Mouse (Mus musculus): ENCODE data around the gene Rnf31. TPM values are rescaled to one million over a fixed set of nuclear protein-coding genes. Genes with fewer than 3 reads are reported as not detected.
A peak's percentile ranks its signal among the peaks of the same experiment; 100 is the strongest.

The Rnf31 gene
- polyA plus RNA-seq, 1 experiment from 2014 or later: 9.0 TPM

- peaks cover 83% of the 10 kb centered on the region for H3K36me3 ChIP-seq
- peak overlapping the region; percentile 67 for H3K27ac ChIP-seq
- peaks cover 27% of the 10 kb centered on the region for H3K4me1 ChIP-seq (replicated peaks)
- H3K27me3 ChIP-seq: no peaks in the 10 kb centered on the region
- no peak for DNase-seq
- H3K9ac ChIP-seq: peak overlapping the region; percentile 76
- peak overlapping the region; percentile 70 for H3K4me3 ChIP-seq (replicated peaks)
- WGBS (ENCODE audit: insufficient replicate concordance): 3% methylated on average over 23 of the region's 23 CpGs
- peak; percentile 39 for ATAC-seq (ENCODE audit: low read depth)
- peak overlapping the region; percentile 96 for H3K4me2 ChIP-seq
- no peaks in the 10 kb centered on the region for H3K9me3 ChIP-seq (replicated peaks)
Measured at GRCm38 (mm10) chr14:55634874-55635522, 43.5 kb downstream of the Rnf31 start.

- H3K4me1 ChIP-seq (replicated peaks): peaks cover 32% of the 10 kb centered on the region
- H3K27me3 ChIP-seq: no peaks in the 10 kb centered on the region
- no peaks in the 10 kb centered on the region for H3K9me3 ChIP-seq (replicated peaks)
- H3K9ac ChIP-seq: peak within 1 kb of the TSS; percentile 76
- WGBS (ENCODE audit: insufficient replicate concordance): 1% methylated on average over 33 of the region's 33 CpGs
- DNase-seq (peak; percentile 68), ATAC-seq (ENCODE audit: low read depth) (peak; percentile 79)
- peaks cover 83% of the 10 kb centered on the region for H3K36me3 ChIP-seq
- peak within 1 kb of the TSS; percentile 67 for H3K27ac ChIP-seq
- peak within 1 kb of the TSS; percentile 70 for H3K4me3 ChIP-seq (replicated peaks)
- peak within 1 kb of the TSS; percentile 96 for H3K4me2 ChIP-seq
Measured at GRCm38 (mm10) chr14:55635523-55636007, 44.1 kb downstream of the Rnf31 start, which contains the start of gene Ipo4. Gene Ipo4, minus strand, starts transcription at chr14:55635957.

GRCm38 (mm10) chr14:55637795-55638194 lies 46.3 kb downstream of the Rnf31 start, which contains the start of gene Gm49378:
Gene Gm49378, minus strand, starts transcription at chr14:55637895.
- Histone ChIP-seq H3K36me3 (peaks cover 73% of the 10 kb centered on the region), H3K9ac (no peak within 1 kb of the TSS), H3K27ac (no peak within 1 kb of the TSS; the same call in 1 of the 2 replicates), H3K4me2 (no peak within 1 kb of the TSS), H3K27me3 (no peaks in the 10 kb centered on the region), H3K4me1 (replicated peaks) (peaks cover 52% of the 10 kb centered on the region), H3K4me3 (replicated peaks) (no peak within 1 kb of the TSS), H3K9me3 (replicated peaks) (no peaks in the 10 kb centered on the region)
- ATAC-seq (ENCODE audit: low read depth): no peak
- 92% methylated on average over 9 of the region's 9 CpGs for WGBS (ENCODE audit: insufficient replicate concordance)
- DNase-seq: no peak

GRCm38 (mm10) chr14:55640816-55641215 lies 49.3 kb downstream of the Rnf31 start:
- no peaks in the 10 kb centered on the region for H3K27me3 ChIP-seq
- no peak overlapping the region for H3K27ac ChIP-seq
- DNase-seq (no peak), ATAC-seq (ENCODE audit: low read depth) (no peak)
- peaks cover 50% of the 10 kb centered on the region for H3K4me1 ChIP-seq (replicated peaks)
- no peak overlapping the region for H3K9ac ChIP-seq
- peaks cover 59% of the 10 kb centered on the region for H3K36me3 ChIP-seq
- H3K4me2 ChIP-seq: no peak overlapping the region
- H3K9me3 ChIP-seq (replicated peaks): no peaks in the 10 kb centered on the region
- 94% methylated on average over 14 of the region's 14 CpGs for WGBS (ENCODE audit: insufficient replicate concordance)
- H3K4me3 ChIP-seq (replicated peaks): no peak overlapping the region

GRCm38 (mm10) chr14:55641291-55641690 lies 49.8 kb downstream of the Rnf31 start:
- H3K4me1 ChIP-seq (replicated peaks): peaks cover 51% of the 10 kb centered on the region
- H3K4me2 ChIP-seq: peak overlapping the region; percentile 88

GRCm38 (mm10) chr14:55642679-55643059 lies 51.2 kb downstream of the Rnf31 start:
- H3K4me1 ChIP-seq (replicated peaks): peaks cover 53% of the 10 kb centered on the region
- ATAC-seq (ENCODE audit: low read depth) (peak; percentile 11; the same call in 1 of the 2 replicates), DNase-seq (no peak)
- WGBS (ENCODE audit: insufficient replicate concordance): 16% methylated on average over 8 of the region's 8 CpGs
- peak overlapping the region; percentile 97 for H3K9ac ChIP-seq
- peaks cover 50% of the 10 kb centered on the region for H3K36me3 ChIP-seq
- H3K27ac ChIP-seq: peak overlapping the region; percentile 90
- H3K27me3 ChIP-seq: no peaks in the 10 kb centered on the region
- no peaks in the 10 kb centered on the region for H3K9me3 ChIP-seq (replicated peaks)
- H3K4me3 ChIP-seq (replicated peaks): peak overlapping the region; percentile 86
- peak overlapping the region; percentile 88 for H3K4me2 ChIP-seq

More at GRCm38 (mm10) chr14:55641291-55641690, 49.8 kb downstream of the Rnf31 start:
- DNase-seq: no peak
- H3K9me3 ChIP-seq (replicated peaks): no peaks in the 10 kb centered on the region
- peak overlapping the region; percentile 86; the same call in 1 of the 2 replicates for H3K4me3 ChIP-seq (replicated peaks)
- peaks cover 59% of the 10 kb centered on the region for H3K36me3 ChIP-seq
- H3K27me3 ChIP-seq: no peaks in the 10 kb centered on the region
- no peak for ATAC-seq (ENCODE audit: low read depth)
- 86% methylated on average over 13 of the region's 13 CpGs for WGBS (ENCODE audit: insufficient replicate concordance)
- no peak overlapping the region for H3K27ac ChIP-seq
- H3K9ac ChIP-seq: no peak overlapping the region

- Histone ChIP-seq H3K27me3 (no peaks in the 10 kb centered on the region), H3K4me3 (replicated peaks) (peak within 1 kb of the TSS; percentile 86), H3K9ac (peak within 1 kb of the TSS; percentile 97), H3K9me3 (replicated peaks) (no peaks in the 10 kb centered on the region), H3K4me2 (peak within 1 kb of the TSS; percentile 88), H3K36me3 (peaks cover 44% of the 10 kb centered on the region), H3K4me1 (replicated peaks) (peaks cover 53% of the 10 kb centered on the region), H3K27ac (peak within 1 kb of the TSS; percentile 90)
- DNase-seq: peak; percentile 83
- peak; percentile 87 for ATAC-seq (ENCODE audit: low read depth)
- WGBS (ENCODE audit: insufficient replicate concordance): under 1% methylated on average over 89 of the region's 89 CpGs
Measured at GRCm38 (mm10) chr14:55643060-55643907, 51.8 kb downstream of the Rnf31 start, which contains the start of gene Tm9sf1. Gene Tm9sf1, minus strand, starts transcription at chr14:55643806.

GRCm38 (mm10) chr14:55644261-55644888 lies 52.9 kb downstream of the Rnf31 start:
- Histone ChIP-seq H3K4me2 (peak overlapping the region; percentile 88), H3K9ac (peak overlapping the region; percentile 97), H3K27ac (peak overlapping the region; percentile 90), H3K4me3 (replicated peaks) (peak overlapping the region; percentile 86), H3K4me1 (replicated peaks) (peaks cover 53% of the 10 kb centered on the region), H3K27me3 (no peaks in the 10 kb centered on the region), H3K9me3 (replicated peaks) (no peaks in the 10 kb centered on the region), H3K36me3 (peaks cover 33% of the 10 kb centered on the region)
- 23% methylated on average over 17 of the region's 17 CpGs for WGBS (ENCODE audit: insufficient replicate concordance)
- no peak for ATAC-seq (ENCODE audit: low read depth)
- no peak for DNase-seq

GRCm38 (mm10) chr14:55649884-55650283 lies 58.4 kb downstream of the Rnf31 start, which contains the start of gene Tssk4:
Gene Tssk4, plus strand, starts transcription at chr14:55650184.
- ATAC-seq (ENCODE audit: low read depth) (no peak), DNase-seq (no peak)
- Histone ChIP-seq H3K27ac (no peak within 1 kb of the TSS), H3K9ac (no peak within 1 kb of the TSS), H3K36me3 (peaks cover 8% of the 10 kb centered on the region), H3K4me3 (replicated peaks) (no peak within 1 kb of the TSS), H3K27me3 (no peaks in the 10 kb centered on the region), H3K9me3 (replicated peaks) (no peaks in the 10 kb centered on the region), H3K4me1 (replicated peaks) (peaks cover 17% of the 10 kb centered on the region), H3K4me2 (no peak within 1 kb of the TSS)
- WGBS (ENCODE audit: insufficient replicate concordance): 87% methylated on average over 2 of the region's 2 CpGs

GRCm38 (mm10) chr14:55651528-55651927 lies 60.0 kb downstream of the Rnf31 start:
- peaks cover 3% of the 10 kb centered on the region for H3K36me3 ChIP-seq
- H3K9ac ChIP-seq: no peak overlapping the region

More at GRCm38 (mm10) chr14:55651528-55651927, 60.0 kb downstream of the Rnf31 start:
- Histone ChIP-seq H3K4me2 (no peak overlapping the region), H3K4me3 (replicated peaks) (no peak overlapping the region), H3K27me3 (no peaks in the 10 kb centered on the region), H3K27ac (no peak overlapping the region), H3K4me1 (replicated peaks) (peaks cover 3% of the 10 kb centered on the region), H3K9me3 (replicated peaks) (no peaks in the 10 kb centered on the region)
- WGBS (ENCODE audit: insufficient replicate concordance): 82% methylated on average over 7 of the region's 7 CpGs
- ATAC-seq (ENCODE audit: low read depth) (no peak), DNase-seq (no peak)
